Mouse (Mus musculus) heart, adult 2 months (tissue): ENCODE measurements at regions not wholly inside any gene's neighbourhood (a gene's known extent, or its start where the extent isn't known, plus 50 kb on each side); places are given as distances from the start of the nearest gene placed in this dataset.

Experiments
- CTCF ChIP-seq: fragments of 200-600 bp; IDR thresholded peaks from 2 replicates; pipeline ENCODE4 v1.8.1; 2022; ENCODE audit warnings: antibody characterized with exemption, mild to moderate bottlenecking, moderate library complexity
- EP300 ChIP-seq: fragments of 200-500 bp; IDR thresholded peaks from 2 replicates; pipeline ENCODE4 v1.6.1; 2011; ENCODE audit warnings: low read depth, low read length, control low read depth; ENCODE audit not compliant: insufficient read depth
- POLR2A ChIP-seq: fragments of 200-500 bp; IDR thresholded peaks from 2 replicates; pipeline ENCODE4 v1.6.1; 2011; ENCODE audit warnings: mild to moderate bottlenecking, low read depth, low read length, control low read depth; ENCODE audit not compliant: insufficient read depth

DNA sequence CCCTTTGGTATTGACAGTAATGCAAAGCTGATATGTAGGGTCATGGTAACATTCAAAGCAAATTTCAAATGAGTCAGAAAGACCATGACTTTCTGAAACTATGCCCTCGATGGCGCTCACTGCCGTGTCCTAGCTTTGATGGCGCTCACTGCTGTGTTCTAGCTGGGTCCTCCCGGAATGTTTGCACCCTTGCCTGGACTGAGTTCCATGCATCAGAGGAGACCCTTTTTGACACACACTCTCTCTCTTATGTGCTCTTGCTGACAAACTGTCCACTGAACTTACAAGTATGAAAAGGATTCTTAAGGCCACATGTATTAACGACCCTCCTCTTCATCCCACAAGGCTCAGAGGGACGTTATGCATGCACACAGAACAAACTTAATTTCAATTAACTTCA, 94.1 kb downstream of the Dad1 start:
- TF ChIP-seq CTCF = no peak
- no peak for TF ChIP-seq EP300
- TF ChIP-seq POLR2A = no peak
